Mouse (Mus musculus) c-Kit-positive CD71-positive TER-119-positive erythroid progenitor cells, embryonic 14.5 days (primary cell): ENCODE measurements around the gene Tmem86a.

Experiments used
- DNase-seq: peaks from one replicate; pipeline ENCODE4 v3.0.0-alpha.2; 2013; ENCODE audit warnings: low spot score

The Tmem86a gene

GRCm38 (mm10) chr7:47076729-47077128 is 26.3 kb downstream of the Tmem86a start:
- no peak for DNase-seq

GRCm38 (mm10) chr7:47077451-47077850 is 27.1 kb downstream of the Tmem86a start:
- peak; percentile 40 for DNase-seq

GRCm38 (mm10) chr7:47080868-47081267 is 30.5 kb downstream of the Tmem86a start:
- no peak for DNase-seq

GRCm38 (mm10) chr7:47081277-47081676 is 30.9 kb downstream of the Tmem86a start:
- DNase-seq, result peak; percentile 10

- no peak for DNase-seq
These were observed 34.7 kb downstream of the Tmem86a start for GRCm38 (mm10) chr7:47085075-47085474.

- no peak for DNase-seq
These were observed 43.5 kb downstream of the Tmem86a start for GRCm38 (mm10) chr7:47093935-47094334.

- DNase-seq, result no peak
These were observed 44.6 kb downstream of the Tmem86a start for GRCm38 (mm10) chr7:47094969-47095368.

- DNase-seq, result no peak
These were observed 47.6 kb downstream of the Tmem86a start for GRCm38 (mm10) chr7:47098044-47098443.

- no peak for DNase-seq
These were observed 48.9 kb downstream of the Tmem86a start for GRCm38 (mm10) chr7:47099306-47099705.

GRCm38 (mm10) chr7:47100615-47101014 is 50.2 kb downstream of the Tmem86a start:
- no peak for DNase-seq

GRCm38 (mm10) chr7:47102970-47103369 is 52.6 kb downstream of the Tmem86a start:
- DNase-seq, result no peak

GRCm38 (mm10) chr7:47103671-47104414 is 53.4 kb downstream of the Tmem86a start:
- peak; percentile 8 for DNase-seq
